Mouse (Mus musculus) heart, adult 2 months (tissue): ENCODE results near the gene Akna. TPM values are rescaled to one million over a fixed set of nuclear protein-coding genes. Genes with fewer than 3 reads are reported as not detected.

Experiments
- DNase-seq, 2 experiments: peaks; one replicate each; pipeline ENCODE4 v3.0.0; 2021
- H3K27ac ChIP-seq: fragments of 200-600 bp; 2 replicates; pipeline ENCODE4 v1.8.1; 2022
- H3K27me3 ChIP-seq: fragments of 200-500 bp; 2 replicates; pipeline ENCODE4 v1.6.1; 2012; ENCODE audit warnings: mild to moderate bottlenecking, low read length, inconsistent platforms, mixed read lengths; ENCODE audit not compliant: control insufficient read depth, insufficient read depth
- H3K36me3 ChIP-seq: fragments of 200-500 bp; 2 replicates; pipeline ENCODE4 v1.6.1; 2012; ENCODE audit warnings: low read length, inconsistent platforms; ENCODE audit not compliant: control insufficient read depth, insufficient read depth
- H3K4me1 ChIP-seq: fragments of 200-500 bp; 2 replicates; pipeline ENCODE4 v1.6.1; 2011; ENCODE audit warnings: low read length; ENCODE audit not compliant: control insufficient read depth, insufficient read depth
- H3K4me3 ChIP-seq: fragments of 200-600 bp; 2 replicates; pipeline ENCODE4 v1.8.1; 2022
- H3K79me2 ChIP-seq: fragments of 200-500 bp; replicated peaks from 2 replicates; pipeline ENCODE4 v1.6.1; 2012; ENCODE audit warnings: mild to moderate bottlenecking, inconsistent platforms, low read length, moderate library complexity, mixed read lengths; ENCODE audit not compliant: control insufficient read depth, insufficient read depth
- H3K9ac ChIP-seq: fragments of 200-500 bp; 2 replicates; pipeline ENCODE4 v1.6.1; 2012; ENCODE audit warnings: low read depth, mild to moderate bottlenecking, control low read depth, inconsistent platforms, low read length, mixed read lengths
- CTCF ChIP-seq: fragments of 200-600 bp; IDR thresholded peaks from 2 replicates; pipeline ENCODE4 v1.8.1; 2022; ENCODE audit warnings: antibody characterized with exemption, mild to moderate bottlenecking, moderate library complexity
- EP300 ChIP-seq: fragments of 200-500 bp; IDR thresholded peaks from 2 replicates; pipeline ENCODE4 v1.6.1; 2011; ENCODE audit warnings: low read depth, low read length, control low read depth; ENCODE audit not compliant: insufficient read depth
- POLR2A ChIP-seq: fragments of 200-500 bp; IDR thresholded peaks from 2 replicates; pipeline ENCODE4 v1.6.1; 2011; ENCODE audit warnings: mild to moderate bottlenecking, low read depth, low read length, control low read depth; ENCODE audit not compliant: insufficient read depth
- WGBS: fragments of 180-500 bp; shearing (Covaris S2); methylation state at CpG from one replicate; pipeline ENCODE4 v1.1.7; 2018; 5-methylcytosine and 5-hydroxymethylcytosine counted together
- intact Hi-C: fragments of 180-260 bp; cut with DNase I; formaldehyde crosslinking; loops from one replicate; pipeline ENCODE4 v1.15.1; 2025
- polyA plus RNA-seq: library from polyadenylated mRNA; depleted of rRNA; stranded (reverse); fragments of >200 nt; gene quantifications from 2 replicates; pipeline ENCODE4 v1.2.3, GENCODE M21; 2012
- total RNA-seq, 2 experiments: library from RNA; stranded (reverse); gene quantifications; 2 replicates each; pipeline ENCODE4 v1.2.3; 2021

Gene Akna
- total and polyA plus RNA-seq, 3 experiments = 3.5 to 4.8 (median 3.9) TPM

- H3K4me3 ChIP-seq = peak overlapping the region; percentile 20; the same call in 1 of the 2 replicates
- no peaks in the 10 kb centered on the region for H3K36me3 ChIP-seq
- peak; percentile 61 to 79 for DNase-seq
- H3K27me3 ChIP-seq = no peaks in the 10 kb centered on the region
- H3K4me1 ChIP-seq = peaks cover 19% of the 10 kb centered on the region
- H3K79me2 ChIP-seq = no peaks in the 10 kb centered on the region
- 32% methylated on average over 11 of the region's 11 CpGs for WGBS
- intact Hi-C loops = no loop called here
- no peak for TF ChIP-seq POLR2A
- no peak for TF ChIP-seq EP300
- TF ChIP-seq CTCF = no peak
- H3K9ac ChIP-seq = peak overlapping the region; percentile 4; the same call in 1 of the 2 replicates
- peak overlapping the region; percentile 80 for H3K27ac ChIP-seq
Measured at GRCm38 (mm10) chr4:63398854-63399609, 4.1 kb downstream of the Akna start.

- Histone ChIP-seq H3K27me3 (no peaks in the 10 kb centered on the region), H3K4me3 (no peak overlapping the region), H3K79me2 (no peaks in the 10 kb centered on the region), H3K4me1 (peaks cover 17% of the 10 kb centered on the region), H3K36me3 (no peaks in the 10 kb centered on the region), H3K27ac (no peak overlapping the region; the same call in 1 of the 2 replicates), H3K9ac (no peak overlapping the region)
- 86% methylated on average over 10 of the region's 10 CpGs for WGBS
- DNase-seq = no peak
- TF ChIP-seq EP300 (no peak), CTCF (no peak), POLR2A (no peak)
- intact Hi-C loops = no loop called here
Measured at GRCm38 (mm10) chr4:63397981-63398537, 5.1 kb downstream of the Akna start.

- 66% methylated on average over 6 of the region's 6 CpGs for WGBS
Measured at GRCm38 (mm10) chr4:63391322-63391721, 11.8 kb downstream of the Akna start.

GRCm38 (mm10) chr4:63389887-63390528 is 13.1 kb downstream of the Akna start:
- Histone ChIP-seq H3K79me2 (no peaks in the 10 kb centered on the region), H3K36me3 (no peaks in the 10 kb centered on the region), H3K4me1 (peaks cover 3% of the 10 kb centered on the region; the same call in 1 of the 2 replicates), H3K4me3 (no peak overlapping the region), H3K9ac (no peak overlapping the region), H3K27me3 (no peaks in the 10 kb centered on the region), H3K27ac (no peak overlapping the region)
- TF ChIP-seq CTCF (no peak), POLR2A (no peak), EP300 (no peak)
- 77% methylated on average over 11 of the region's 11 CpGs for WGBS
- intact Hi-C loops = no loop called here
- DNase-seq = peak in 1 of 2 experiments; percentile 25

More at GRCm38 (mm10) chr4:63391322-63391721, 11.8 kb downstream of the Akna start:
- Histone ChIP-seq H3K27me3 (no peaks in the 10 kb centered on the region), H3K79me2 (no peaks in the 10 kb centered on the region), H3K9ac (no peak overlapping the region), H3K4me3 (no peak overlapping the region), H3K27ac (no peak overlapping the region), H3K36me3 (no peaks in the 10 kb centered on the region), H3K4me1 (peaks cover 3% of the 10 kb centered on the region; the same call in 1 of the 2 replicates)
- TF ChIP-seq EP300 = no peak
- TF ChIP-seq POLR2A = no peak
- TF ChIP-seq CTCF = no peak
- intact Hi-C loops = no loop called here
- DNase-seq = peak in 1 of 2 experiments; percentile 31

GRCm38 (mm10) chr4:63389121-63389886 is 13.8 kb downstream of the Akna start:
- no peak overlapping the region for H3K27ac ChIP-seq
- no peaks in the 10 kb centered on the region for H3K79me2 ChIP-seq
- intact Hi-C loops = no loop called here
- H3K4me3 ChIP-seq = no peak overlapping the region
- H3K9ac ChIP-seq = no peak overlapping the region
- no peaks in the 10 kb centered on the region for H3K27me3 ChIP-seq
- no peaks in the 10 kb centered on the region for H3K36me3 ChIP-seq
- TF ChIP-seq CTCF (no peak), EP300 (no peak), POLR2A (no peak)
- peaks cover 3% of the 10 kb centered on the region; the same call in 1 of the 2 replicates for H3K4me1 ChIP-seq
- DNase-seq = no peak
- WGBS = 70% methylated on average over 8 of the region's 8 CpGs
